Comparison of ENCODE assay signal across 8 mouse cellular contexts in genomic region chr8:26351643-26352540, GRCm38 (mm10).
DNase-seq lines count a peak whose midpoint lies in the region; ATAC-seq and TF ChIP-seq lines count a peak whose summit lies in the region.

No protein-coding gene starts in this region.

- H3K27me3 ChIP-seq in stomach, postnatal 0 days (ENCODE audit: control insufficient read depth, insufficient read depth, low read length) = no peaks in the 10 kb centered on the region

- no peak overlapping the region for H3K9ac ChIP-seq in stomach, postnatal 0 days (ENCODE audit: low read length)

- TF ChIP-seq EP300 in stomach, postnatal 0 days (optimal IDR thresholded peaks at IDR 0.05) = peak; percentile 88

- peak overlapping the region; percentile 55 for H3K4me2 ChIP-seq in stomach, postnatal 0 days (replicated peaks; ENCODE audit: low read depth)

- H3K36me3 ChIP-seq in stomach, postnatal 0 days (ENCODE audit: control insufficient read depth, insufficient read depth, low read length) = no peaks in the 10 kb centered on the region

- WGBS in stomach, postnatal 0 days = 16% methylated on average over 21 of the region's 21 CpGs

- DNase-seq in MN1 (ENCODE audit: low spot score) = peak; percentile 83
- peak; percentile 29 for DNase-seq in cerebellum, adult 8-10 months
- DNase-seq in heart, postnatal 4 days = peak; percentile 74
- DNase-seq in left cerebral cortex, adult 11 months (ENCODE audit: low spot score) = peak; percentile 11
- DNase-seq in lung, postnatal 4 days = peak; percentile 60 to 84
- DNase-seq in stomach, postnatal 0 days (ENCODE audit: low spot score) = peak; percentile 59
- DNase-seq in natural killer cell, adult 2 months (ENCODE audit: low spot score in 2 of 2) = no peak

- H3K27ac ChIP-seq in stomach, postnatal 0 days (replicated peaks) = peak overlapping the region; percentile 95

- H3K9me3 ChIP-seq in stomach, postnatal 0 days (ENCODE audit: control insufficient read depth, low read length) = no peaks in the 10 kb centered on the region

- ATAC-seq in frontal cortex, adult (ENCODE audit: low TSS enrichment) = peak; percentile 88
- ATAC-seq in stomach, postnatal 0 days (ENCODE audit: low FRiP score, low TSS enrichment) = peak; percentile 84

- no peak for TF ChIP-seq CTCF in stomach, postnatal 0 days (IDR thresholded peaks at IDR 0.05; ENCODE audit: low read depth)

- H3K4me1 ChIP-seq in stomach, postnatal 0 days (replicated peaks; ENCODE audit: control insufficient read depth, insufficient read depth) = no peaks in the 10 kb centered on the region; the same call in 1 of the 2 replicates

- peak overlapping the region; percentile 28; the same call in 1 of the 2 replicates for H3K4me3 ChIP-seq in stomach, postnatal 0 days (ENCODE audit: low read depth, low read length)

Comparison
In these comparisons a context has a peak if more than half of its experiments do, and no peak if none do; other contexts are left out.
1. DNase-seq: peak in MN1 (single experiment), cerebellum, adult 8-10 months (single experiment), heart, postnatal 4 days (single experiment), left cerebral cortex, adult 11 months (single experiment), lung, postnatal 4 days (2 of 2) and stomach, postnatal 0 days (single experiment); none in natural killer cell, adult 2 months (0 of 2).